Mouse (Mus musculus) CH12.LX (cell line): Measurements from ENCODE around the gene Sap25. TPM values are rescaled to one million over a fixed set of nuclear protein-coding genes. Genes with fewer than 3 reads are reported as not detected.

Experiments
- DNase-seq: peaks from one replicate; pipeline ENCODE4 v3.0.0-alpha.2; 2013; ENCODE audit errors: extremely low read depth
- H3K27ac ChIP-seq: 2 replicates; pipeline ENCODE4 v1.5.1; 2012; ENCODE audit warnings: low read depth, mild to moderate bottlenecking, control low read depth, moderate library complexity; ENCODE audit not compliant: insufficient read depth
- H3K27me3 ChIP-seq: replicated peaks from 2 replicates; pipeline ENCODE3; 2012; ENCODE audit warnings: inconsistent platforms
- H3K36me3 ChIP-seq, 2 experiments: replicated peaks in 1 of 2; 2 replicates each; pipeline versions ENCODE3 to v1.6.1; 2012; ENCODE audit warnings: inconsistent platforms in 1 of 2, low read length in 1 of 2, mild to moderate bottlenecking in 1 of 2, mixed read lengths in 1 of 2, moderate library complexity in 1 of 2; ENCODE audit not compliant: control insufficient read depth in 1 of 2, insufficient read depth in 1 of 2
- H3K4me1 ChIP-seq, 2 experiments: 2 replicates each; pipeline ENCODE4 v1.6.1; 2012; ENCODE audit warnings: inconsistent platforms in 1 of 2, moderate library complexity in 1 of 2; ENCODE audit not compliant: insufficient read depth in 2 of 2, control insufficient read depth in 1 of 2
- H3K4me2 ChIP-seq: 2 replicates; pipeline ENCODE4 v1.6.1; 2012; ENCODE audit warnings: low read depth, mild to moderate bottlenecking, control low read depth; ENCODE audit not compliant: poor library complexity, insufficient read depth, severe bottlenecking
- H3K4me3 ChIP-seq, 3 experiments: fragments of 150-350 bp in 1 of 3; sonication (generic) in 1 of 3; replicated peaks in 1 of 3; 2 replicates each; pipeline versions ENCODE3 to v1.5.1; 2011 to 2012; ENCODE audit warnings: low read depth in 2 of 3, low read length in 2 of 3, mild to moderate bottlenecking in 2 of 3, moderate library complexity in 2 of 3, control low read depth in 1 of 3, improper control_type of control experiment in 1 of 3, inconsistent platforms in 1 of 3, mixed read lengths in 1 of 3; ENCODE audit not compliant: poor library complexity in 1 of 3
- H3K79me2 ChIP-seq: replicated peaks from 2 replicates; pipeline ENCODE4 v1.6.1; 2012; ENCODE audit warnings: mild to moderate bottlenecking, moderate library complexity; ENCODE audit not compliant: control insufficient read depth, poor library complexity, insufficient read depth, severe bottlenecking; ENCODE audit errors: extremely low read depth
- H3K9ac ChIP-seq: 2 replicates; pipeline ENCODE4 v1.6.1; 2012; ENCODE audit warnings: low read depth, mild to moderate bottlenecking, control low read depth, moderate library complexity; ENCODE audit not compliant: insufficient read depth
- H3K9me3 ChIP-seq: replicated peaks from 2 replicates; pipeline ENCODE3; 2012; ENCODE audit warnings: low read length, inconsistent platforms, mixed read lengths
- BHLHE40 ChIP-seq: IDR thresholded peaks from 2 replicates; pipeline ENCODE4 v1.6.1; 2011; ENCODE audit warnings: mild to moderate bottlenecking, low read depth, low read length, improper control_type of control experiment
- CHD1 ChIP-seq: IDR thresholded peaks from 2 replicates; pipeline ENCODE4 v1.6.1; 2012; ENCODE audit warnings: low read depth, low read length, improper control_type of control experiment, inconsistent platforms
- CTCF ChIP-seq, 2 experiments: IDR thresholded peaks in 1 of 2; conservative IDR thresholded peaks in 1 of 2; 2 replicates each; pipeline ENCODE4 v1.5.1; 2011 to 2012; ENCODE audit warnings: low read depth in 2 of 2, low read length in 2 of 2, improper control_type of control experiment in 1 of 2, inconsistent platforms in 1 of 2, mild to moderate bottlenecking in 1 of 2, moderate library complexity in 1 of 2
- E2F4 ChIP-seq: IDR thresholded peaks from 2 replicates; pipeline ENCODE4 v1.6.1; 2011; ENCODE audit warnings: low read depth, low read length, improper control_type of control experiment; ENCODE audit not compliant: insufficient replicate concordance
- EP300 ChIP-seq: IDR thresholded peaks from 2 replicates; pipeline ENCODE4 v1.6.1; 2011; ENCODE audit warnings: low read length, improper control_type of control experiment
- ETS1 ChIP-seq: conservative IDR thresholded peaks from 2 replicates; pipeline ENCODE4 v1.6.1; 2012; ENCODE audit warnings: low read depth, mild to moderate bottlenecking, inconsistent platforms, low read length, improper control_type of control experiment, moderate library complexity
- GABPA ChIP-seq: IDR thresholded peaks from 2 replicates; pipeline ENCODE4 v1.6.1; 2012; ENCODE audit warnings: low read depth, low read length, improper control_type of control experiment, inconsistent platforms; ENCODE audit not compliant: insufficient replicate concordance
- IRF4 ChIP-seq: IDR thresholded peaks from 2 replicates; pipeline ENCODE4 v1.6.1; 2014; ENCODE audit warnings: low read depth, mild to moderate bottlenecking, inconsistent platforms, low read length, improper control_type of control experiment
- JUN ChIP-seq: IDR thresholded peaks from 2 replicates; pipeline ENCODE4 v1.6.1; 2011; ENCODE audit warnings: low read depth, mild to moderate bottlenecking, low read length, improper control_type of control experiment, moderate library complexity; ENCODE audit not compliant: insufficient read depth
- MAFK ChIP-seq: IDR thresholded peaks from 2 replicates; pipeline ENCODE4 v1.6.1; 2011; ENCODE audit warnings: low read length, improper control_type of control experiment; ENCODE audit not compliant: insufficient replicate concordance
- MAX ChIP-seq: IDR thresholded peaks from 2 replicates; pipeline ENCODE4 v1.6.1; 2011; ENCODE audit warnings: low read length, improper control_type of control experiment
- MAZ ChIP-seq: IDR thresholded peaks from 2 replicates; pipeline ENCODE4 v1.6.1; 2012; ENCODE audit warnings: low read depth, mild to moderate bottlenecking, inconsistent platforms, low read length, improper control_type of control experiment, moderate library complexity
- MEF2A ChIP-seq: IDR thresholded peaks from 2 replicates; pipeline ENCODE4 v1.6.1; 2014; ENCODE audit warnings: low read depth, mild to moderate bottlenecking, inconsistent platforms, low read length, improper control_type of control experiment, borderline replicate concordance
- MXI1 ChIP-seq: IDR thresholded peaks from 2 replicates; pipeline ENCODE4 v1.6.1; 2011; ENCODE audit warnings: mild to moderate bottlenecking, low read depth, low read length, improper control_type of control experiment
- MYC ChIP-seq: IDR thresholded peaks from 2 replicates; pipeline ENCODE4 v1.6.1; 2011; ENCODE audit warnings: low read depth, mild to moderate bottlenecking, improper control_type of control experiment, low read length
- NELFE ChIP-seq: IDR thresholded peaks from 2 replicates; pipeline ENCODE4 v1.6.1; 2011; ENCODE audit warnings: low read depth, low read length, improper control_type of control experiment
- NRF1 ChIP-seq: IDR thresholded peaks from 2 replicates; pipeline ENCODE4 v1.6.1; 2014; ENCODE audit warnings: low read depth, mild to moderate bottlenecking, inconsistent platforms, low read length, improper control_type of control experiment, moderate library complexity
- PAX5 ChIP-seq: IDR thresholded peaks from 2 replicates; pipeline ENCODE4 v1.6.1; 2012; ENCODE audit warnings: low read length, inconsistent platforms, mixed read lengths
- POLR2A ChIP-seq: IDR thresholded peaks from 2 replicates; pipeline ENCODE4 v1.6.1; 2011; ENCODE audit warnings: low read depth, mild to moderate bottlenecking, improper control_type of control experiment, low read length
- POLR2AphosphoS2 ChIP-seq: IDR thresholded peaks from 2 replicates; pipeline ENCODE4 v1.6.1; 2011; ENCODE audit warnings: low read depth, low read length, improper control_type of control experiment
- RAD21 ChIP-seq: IDR thresholded peaks from 2 replicates; pipeline ENCODE4 v1.6.1; 2011; ENCODE audit warnings: low read depth, mild to moderate bottlenecking, low read length, improper control_type of control experiment, moderate library complexity
- TBP ChIP-seq: conservative IDR thresholded peaks from 2 replicates; pipeline ENCODE4 v1.6.1; 2011; ENCODE audit warnings: low read depth, low read length, improper control_type of control experiment
- UBTF ChIP-seq: IDR thresholded peaks from 2 replicates; pipeline ENCODE4 v1.6.1; 2012; ENCODE audit warnings: low read depth, mild to moderate bottlenecking, inconsistent platforms, low read length, improper control_type of control experiment, moderate library complexity
- USF2 ChIP-seq: conservative IDR thresholded peaks from 2 replicates; pipeline ENCODE4 v1.6.1; 2011; ENCODE audit warnings: low read depth, low read length, improper control_type of control experiment
- ZC3H11A ChIP-seq: IDR thresholded peaks from 2 replicates; pipeline ENCODE4 v1.6.1; 2012; ENCODE audit warnings: low read depth, mild to moderate bottlenecking, inconsistent platforms, low read length, improper control_type of control experiment
- ZKSCAN1 ChIP-seq: IDR thresholded peaks from 2 replicates; pipeline ENCODE4 v1.6.1; 2012; ENCODE audit warnings: low read depth, inconsistent platforms, low read length, improper control_type of control experiment, borderline replicate concordance
- ZMIZ1 ChIP-seq: IDR thresholded peaks from 2 replicates; pipeline ENCODE4 v1.6.1; 2012; ENCODE audit warnings: low read depth, mild to moderate bottlenecking, inconsistent platforms, low read length, improper control_type of control experiment
- ZNF384 ChIP-seq: IDR thresholded peaks from 2 replicates; pipeline ENCODE4 v1.6.1; 2012; ENCODE audit warnings: low read depth, low read length, improper control_type of control experiment, inconsistent platforms
- dilution Hi-C: fragments of 300-500 bp; cut with MboI; formaldehyde crosslinking; loops from 2 replicates; pipeline ENCODE4 v1.14.3; 2020; ENCODE audit warnings: low sequenced_read_pairs; ENCODE audit not compliant: extremely low pct_unique_long_range_greater_than_20kb, extremely low pct_ligation_motif_present
- in situ Hi-C: fragments of 300-500 bp; cut with MboI; formaldehyde crosslinking; loops from 3 replicates; pipeline ENCODE4 v1.14.3; 2019; ENCODE audit warnings: low sequenced_read_pairs, low pct_ligation_motif_present, low pct_unique_long_range_greater_than_20kb, mixed read lengths
- polyA plus RNA-seq: library from polyadenylated mRNA; unstranded; fragments of >175 nt; gene quantifications from 2 replicates; pipeline ENCODE4 v1.2.1, GENCODE M21; 2012; ENCODE audit warnings: low read depth; ENCODE audit not compliant: insufficient read length
- total RNA-seq, 2 experiments: library from RNA; depleted of rRNA; stranded (reverse); fragments of 300-350 nt in 1 of 2; fragments of >200 nt in 1 of 2; gene quantifications; 2 replicates each; pipeline ENCODE4 v1.2.3; 2012 to 2014

The Sap25 gene
- total and polyA plus RNA-seq, 3 experiments = 2.1 to 16.6 (median 2.4) TPM

GRCm38 (mm10) chr5:137672361-137672760 is 31.2 kb downstream of the Sap25 start:
- no peak overlapping the region for H3K4me3 ChIP-seq
- H3K79me2 ChIP-seq = no peaks in the 10 kb centered on the region
- DNase-seq = no peak
- H3K27ac ChIP-seq = no peak overlapping the region; the same call in 1 of the 2 replicates
- in situ Hi-C loops = no loop called here
- dilution Hi-C loops = no loop called here
- peak overlapping the region; percentile 72; the same call in 1 of the 2 replicates for H3K4me2 ChIP-seq
- TF ChIP-seq ZKSCAN1 (no peak), MAFK (no peak), MAX (no peak), EP300 (no peak), USF2 (no peak), MXI1 (no peak), TBP (no peak), MAZ (no peak), POLR2AphosphoS2 (no peak), ZNF384 (no peak), ZC3H11A (no peak), UBTF (no peak), RAD21 (no peak), BHLHE40 (no peak), JUN (no peak), MEF2A (no peak), MYC (no peak), CTCF (conservative IDR thresholded peaks at IDR 0.05 in 1 of 2, IDR thresholded peaks at IDR 0.05 in 1 of 2; ENCODE audit: low read depth in 2 of 2, low read length in 2 of 2) (no peak)
- no peaks in the 10 kb centered on the region for H3K9me3 ChIP-seq
- H3K4me1 ChIP-seq = peaks cover 18 to 35% of the 10 kb centered on the region in 2 experiments
- no peaks in the 10 kb centered on the region for H3K27me3 ChIP-seq
- peaks cover 2 to 40% of the 10 kb centered on the region in 2 experiments for H3K36me3 ChIP-seq
- no peak overlapping the region for H3K9ac ChIP-seq

GRCm38 (mm10) chr5:137673015-137673414 is 31.9 kb downstream of the Sap25 start:
- TF ChIP-seq E2F4 (no peak), IRF4 (no peak), MAZ (no peak), JUN (no peak), PAX5 (no peak), UBTF (no peak), ETS1 (no peak), NRF1 (no peak), EP300 (no peak), GABPA (no peak), ZNF384 (no peak), ZMIZ1 (no peak), CHD1 (no peak), NELFE (no peak), ZKSCAN1 (no peak), POLR2A (no peak)
- H3K27ac ChIP-seq = no peak overlapping the region
- H3K9ac ChIP-seq = no peak overlapping the region
- in situ Hi-C loops (no loop called here), dilution Hi-C loops (no loop called here)
- no peaks in the 10 kb centered on the region for H3K27me3 ChIP-seq
- no peak for DNase-seq
- no peak overlapping the region for H3K4me2 ChIP-seq
- no peaks in the 10 kb centered on the region for H3K9me3 ChIP-seq
- H3K4me1 ChIP-seq = peaks cover 18 to 35% of the 10 kb centered on the region in 2 experiments
- no peak overlapping the region for H3K4me3 ChIP-seq
- H3K79me2 ChIP-seq = no peaks in the 10 kb centered on the region
- peaks cover 0 to 42% of the 10 kb centered on the region in 2 experiments for H3K36me3 ChIP-seq
